Mouse (Mus musculus) erythroid progenitor cell, adult 5-6 weeks (primary cell): ENCODE data around the gene Zfp69. TPM values are rescaled to one million over a fixed set of nuclear protein-coding genes. Genes with fewer than 3 reads are reported as not detected.

Source experiments
- ATAC-seq: replicated peaks from 2 replicates; pipeline ENCODE4 v1.8.0; 2016; ENCODE audit warnings: moderate number of reproducible peaks, mild to moderate bottlenecking, moderate TSS enrichment, inconsistent platforms; ENCODE audit not compliant: poor library complexity, low FRiP score, severe bottlenecking
- total RNA-seq, 2 experiments: library from RNA; stranded (forward) in 1 of 2; stranded (reverse) in 1 of 2; fragments of 150-400 nt in 1 of 2; fragments of 186-747, 209-891 nt in 1 of 2; gene quantifications; 2 replicates each; pipeline versions ENCODE4 v1.2.3 to v1.2.4; 2015 to 2017; ENCODE audit warnings: low replicate concordance in 2 of 2

The Zfp69 gene
- total RNA-seq (2015; ENCODE audit: low replicate concordance), result not detected in 2 replicates
- total RNA-seq (2017; ENCODE audit: low replicate concordance), result not detected in 2 replicates

- peak; percentile 94 for ATAC-seq
These were observed at the start of gene Zfp69 for GRCm38 (mm10) chr4:120951428-120951973. Gene Zfp69, minus strand, starts transcription at chr4:120951699.

- ATAC-seq, result no peak
These were observed 49.5 kb upstream of the Zfp69 start for GRCm38 (mm10) chr4:121001042-121001441.

GRCm38 (mm10) chr4:120995911-120996310, 44.4 kb upstream of the Zfp69 start:
- no peak for ATAC-seq

GRCm38 (mm10) chr4:120993025-120993424, 41.5 kb upstream of the Zfp69 start:
- ATAC-seq, result no peak

GRCm38 (mm10) chr4:120992284-120992683, 40.8 kb upstream of the Zfp69 start:
- ATAC-seq, result no peak

GRCm38 (mm10) chr4:120987319-120987718, 35.8 kb upstream of the Zfp69 start:
- no peak for ATAC-seq

GRCm38 (mm10) chr4:120986446-120986845, 34.9 kb upstream of the Zfp69 start:
- ATAC-seq, result peak; percentile 67

GRCm38 (mm10) chr4:120978221-120978620, 26.7 kb upstream of the Zfp69 start:
- no peak for ATAC-seq

GRCm38 (mm10) chr4:120975428-120975734, 23.9 kb upstream of the Zfp69 start:
- no peak for ATAC-seq

GRCm38 (mm10) chr4:120974711-120975427, 23.4 kb upstream of the Zfp69 start:
- no peak for ATAC-seq

GRCm38 (mm10) chr4:120971842-120972241, 20.3 kb upstream of the Zfp69 start:
- ATAC-seq, result no peak; the same call in 1 of the 2 replicates

GRCm38 (mm10) chr4:120969382-120970146, 18.1 kb upstream of the Zfp69 start:
- ATAC-seq, result 0 out of 2 replicates have a peak, but pooled peaks have one; percentile 50

GRCm38 (mm10) chr4:120968486-120968885, 17.0 kb upstream of the Zfp69 start:
- ATAC-seq, result no peak

GRCm38 (mm10) chr4:120955586-120955985, 4.1 kb upstream of the Zfp69 start:
- ATAC-seq, result no peak

- no peak for ATAC-seq
These were observed 2.2 kb upstream of the Zfp69 start for GRCm38 (mm10) chr4:120953667-120954066.

GRCm38 (mm10) chr4:120953038-120953437, 1.5 kb upstream of the Zfp69 start:
- no peak for ATAC-seq

GRCm38 (mm10) chr4:120952163-120952562, 664 bp upstream of the Zfp69 start:
- ATAC-seq, result 0 out of 2 replicates have a peak, but pooled peaks have one; percentile 33

- ATAC-seq, result peak; percentile 28; the same call in 1 of the 2 replicates
These were observed 604 bp downstream of the Zfp69 start for GRCm38 (mm10) chr4:120950763-120951427.

- no peak for ATAC-seq
These were observed 2.6 kb downstream of the Zfp69 start for GRCm38 (mm10) chr4:120948938-120949337.

GRCm38 (mm10) chr4:120935006-120935405, 16.5 kb downstream of the Zfp69 start:
- no peak for ATAC-seq
